Mouse (Mus musculus): ENCODE measurements at regions not wholly inside any gene's neighbourhood (a gene's known extent, or its start where the extent isn't known, plus 50 kb on each side); places are given as distances from the start of the nearest gene placed in this dataset.

GRCm38 (mm10) chr12:26144616-26145015 lies 270.4 kb downstream of the Rnf144a start:
- H3K9me3 ChIP-seq (ENCODE audit: low read length), result no peaks in the 10 kb centered on the region
- H3K36me3 ChIP-seq (ENCODE audit: insufficient read depth, low read length), result no peaks in the 10 kb centered on the region
- H3K4me2 ChIP-seq (ENCODE audit: low read depth, low read length), result no peak overlapping the region
- H3K9ac ChIP-seq (replicated peaks; ENCODE audit: low read length), result no peak overlapping the region
- no peak overlapping the region for H3K27ac ChIP-seq
- 0 out of 2 replicates have a peak, but pooled peaks cover 3% of the 10 kb centered on the region for H3K4me1 ChIP-seq (ENCODE audit: insufficient read depth, low read length)
- ATAC-seq (no peak), DNase-seq (ENCODE audit: low spot score) (no peak)
- 45% methylated on average over 3 of the region's 3 CpGs for WGBS
- TF ChIP-seq CTCF (IDR thresholded peaks at IDR 0.05; ENCODE audit: low read depth), result no peak
- no peaks in the 10 kb centered on the region for H3K27me3 ChIP-seq (ENCODE audit: insufficient read depth, low read length)
- H3K4me3 ChIP-seq (ENCODE audit: low read length), result no peak overlapping the region

GRCm38 (mm10) chr12:26143411-26143810 lies 271.6 kb downstream of the Rnf144a start:
- Histone ChIP-seq H3K27ac (no peak overlapping the region), H3K27me3 (ENCODE audit: insufficient read depth, low read length) (no peaks in the 10 kb centered on the region), H3K9me3 (ENCODE audit: low read length) (no peaks in the 10 kb centered on the region), H3K4me3 (ENCODE audit: low read length) (no peak overlapping the region), H3K9ac (replicated peaks; ENCODE audit: low read length) (no peak overlapping the region), H3K36me3 (ENCODE audit: insufficient read depth, low read length) (no peaks in the 10 kb centered on the region), H3K4me1 (ENCODE audit: insufficient read depth, low read length) (0 out of 2 replicates have a peak, but pooled peaks cover 3% of the 10 kb centered on the region), H3K4me2 (ENCODE audit: low read depth, low read length) (no peak overlapping the region)
- 34% methylated on average over 6 of the region's 6 CpGs for WGBS
- DNase-seq (ENCODE audit: low spot score), result peak; percentile 39
- ATAC-seq, result peak; percentile 56; the same call in 1 of the 2 replicates
- 0 out of 2 replicates have a peak, but pooled peaks have one; percentile 1 for TF ChIP-seq CTCF (IDR thresholded peaks at IDR 0.05; ENCODE audit: low read depth)

GRCm38 (mm10) chr12:26130811-26131210 lies 284.2 kb downstream of the Rnf144a start:
- WGBS, result 86% methylated on average over 8 of the region's 8 CpGs
- H3K4me3 ChIP-seq (ENCODE audit: low read length), result no peak overlapping the region
- no peak overlapping the region for H3K9ac ChIP-seq (replicated peaks; ENCODE audit: low read length)
- no peak for TF ChIP-seq CTCF (IDR thresholded peaks at IDR 0.05; ENCODE audit: low read depth)
- no peak overlapping the region for H3K27ac ChIP-seq
- H3K9me3 ChIP-seq (ENCODE audit: low read length), result no peaks in the 10 kb centered on the region
- no peaks in the 10 kb centered on the region for H3K27me3 ChIP-seq (ENCODE audit: insufficient read depth, low read length)
- DNase-seq (ENCODE audit: low spot score) (no peak), ATAC-seq (no peak)
- no peak overlapping the region for H3K4me2 ChIP-seq (ENCODE audit: low read depth, low read length)
- no peaks in the 10 kb centered on the region for H3K36me3 ChIP-seq (ENCODE audit: insufficient read depth, low read length)
- H3K4me1 ChIP-seq (ENCODE audit: insufficient read depth, low read length), result 0 out of 2 replicates have a peak, but pooled peaks cover 6% of the 10 kb centered on the region

- 76% methylated on average over 3 of the region's 3 CpGs for WGBS
- no peak overlapping the region for H3K4me3 ChIP-seq (ENCODE audit: low read length)
- no peak for ATAC-seq
- H3K27me3 ChIP-seq (ENCODE audit: insufficient read depth, low read length), result no peaks in the 10 kb centered on the region
- no peak overlapping the region for H3K9ac ChIP-seq (replicated peaks; ENCODE audit: low read length)
- no peak overlapping the region for H3K4me2 ChIP-seq (ENCODE audit: low read depth, low read length)
- H3K4me1 ChIP-seq (ENCODE audit: insufficient read depth, low read length), result 0 out of 2 replicates have a peak, but pooled peaks cover 6% of the 10 kb centered on the region
- H3K27ac ChIP-seq, result no peak overlapping the region
- H3K36me3 ChIP-seq (ENCODE audit: insufficient read depth, low read length), result no peaks in the 10 kb centered on the region
- no peaks in the 10 kb centered on the region for H3K9me3 ChIP-seq (ENCODE audit: low read length)
- no peak for TF ChIP-seq CTCF (IDR thresholded peaks at IDR 0.05; ENCODE audit: low read depth)
- no peak for DNase-seq (ENCODE audit: low spot score)
Measured at GRCm38 (mm10) chr12:26130011-26130410, 285.0 kb downstream of the Rnf144a start.

- H3K4me1 ChIP-seq (ENCODE audit: insufficient read depth, low read length), result 0 out of 2 replicates have a peak, but pooled peaks cover 6% of the 10 kb centered on the region
- WGBS, result 45% methylated on average over 4 of the region's 4 CpGs
- no peaks in the 10 kb centered on the region for H3K9me3 ChIP-seq (ENCODE audit: low read length)
- no peaks in the 10 kb centered on the region for H3K36me3 ChIP-seq (ENCODE audit: insufficient read depth, low read length)
- H3K27me3 ChIP-seq (ENCODE audit: insufficient read depth, low read length), result no peaks in the 10 kb centered on the region
- H3K4me3 ChIP-seq (ENCODE audit: low read length), result no peak overlapping the region
- TF ChIP-seq CTCF (IDR thresholded peaks at IDR 0.05; ENCODE audit: low read depth), result no peak
- ATAC-seq (no peak), DNase-seq (ENCODE audit: low spot score) (no peak)
- H3K27ac ChIP-seq, result no peak overlapping the region
- H3K4me2 ChIP-seq (ENCODE audit: low read depth, low read length), result no peak overlapping the region
- no peak overlapping the region for H3K9ac ChIP-seq (replicated peaks; ENCODE audit: low read length)
Measured at GRCm38 (mm10) chr12:26129511-26129910, 285.5 kb downstream of the Rnf144a start.

GRCm38 (mm10) chr12:26128851-26129250 lies 286.2 kb downstream of the Rnf144a start:
- DNase-seq (ENCODE audit: low spot score), result no peak
- H3K9me3 ChIP-seq (ENCODE audit: low read length), result no peaks in the 10 kb centered on the region
- H3K36me3 ChIP-seq (ENCODE audit: insufficient read depth, low read length), result no peaks in the 10 kb centered on the region
- H3K4me3 ChIP-seq (ENCODE audit: low read length), result no peak overlapping the region
- H3K4me1 ChIP-seq (ENCODE audit: insufficient read depth, low read length), result 0 out of 2 replicates have a peak, but pooled peaks cover 6% of the 10 kb centered on the region
- TF ChIP-seq CTCF (IDR thresholded peaks at IDR 0.05; ENCODE audit: low read depth), result no peak
- no peak overlapping the region for H3K27ac ChIP-seq
- H3K4me2 ChIP-seq (ENCODE audit: low read depth, low read length), result no peak overlapping the region
- ATAC-seq, result no peak
- H3K27me3 ChIP-seq (ENCODE audit: insufficient read depth, low read length), result no peaks in the 10 kb centered on the region
- H3K9ac ChIP-seq (replicated peaks; ENCODE audit: low read length), result no peak overlapping the region

GRCm38 (mm10) chr12:26126260-26126659 lies 288.8 kb downstream of the Rnf144a start:
- no peak for TF ChIP-seq CTCF (IDR thresholded peaks at IDR 0.05; ENCODE audit: low read depth)
- ATAC-seq (peak; percentile 43; the same call in 1 of the 2 replicates), DNase-seq (ENCODE audit: low spot score) (peak; percentile 61)
- H3K9ac ChIP-seq (replicated peaks; ENCODE audit: low read length), result no peak overlapping the region
- H3K9me3 ChIP-seq (ENCODE audit: low read length), result no peaks in the 10 kb centered on the region
- H3K4me2 ChIP-seq (ENCODE audit: low read depth, low read length), result no peak overlapping the region
- H3K36me3 ChIP-seq (ENCODE audit: insufficient read depth, low read length), result no peaks in the 10 kb centered on the region
- H3K4me1 ChIP-seq (ENCODE audit: insufficient read depth, low read length), result 0 out of 2 replicates have a peak, but pooled peaks cover 6% of the 10 kb centered on the region
- H3K27ac ChIP-seq, result peak overlapping the region; percentile 57; the same call in 1 of the 2 replicates
- H3K4me3 ChIP-seq (ENCODE audit: low read length), result no peak overlapping the region
- no peaks in the 10 kb centered on the region for H3K27me3 ChIP-seq (ENCODE audit: insufficient read depth, low read length)
- WGBS, result 46% methylated on average over 9 of the region's 9 CpGs
